Mouse (Mus musculus) bone marrow macrophage, adult 2 months (primary cell): ENCODE measurements around the gene Cdc45.

ENCODE experiments used
- CTCF ChIP-seq: IDR thresholded peaks from 2 replicates; pipeline ENCODE4 v1.5.1; 2012; ENCODE audit warnings: low read depth, mild to moderate bottlenecking, low read length, moderate library complexity
- POLR2A ChIP-seq: IDR thresholded peaks from 2 replicates; pipeline ENCODE4 v1.6.1; 2012; ENCODE audit warnings: mild to moderate bottlenecking, low read depth, low read length, borderline replicate concordance

DNA sequence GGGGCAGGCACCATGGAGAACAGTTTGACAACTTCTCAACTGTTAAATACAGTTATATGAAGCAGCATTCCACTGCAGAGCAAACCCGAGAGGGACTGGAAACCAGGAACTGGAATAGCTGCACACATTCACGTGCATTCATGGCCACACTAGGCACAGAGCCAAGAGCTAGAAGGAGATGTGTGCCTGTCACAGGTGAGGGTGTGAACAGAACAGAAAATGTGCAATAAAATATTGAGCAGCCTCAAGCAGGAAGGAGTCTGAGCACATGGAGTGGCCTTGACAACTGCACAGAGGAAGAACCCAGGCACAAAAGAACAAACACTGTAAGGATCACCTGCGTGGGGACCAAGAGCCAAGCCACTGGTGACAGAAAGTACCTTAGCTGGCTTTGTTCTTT lies 81.1 kb downstream of the Cdc45 start:
- TF ChIP-seq CTCF (no peak), POLR2A (no peak)
